Mouse (Mus musculus) limb, embryonic 10.5 days (tissue): ENCODE results near the gene Gadl1. TPM values are rescaled to one million over a fixed set of nuclear protein-coding genes. Genes with fewer than 3 reads are reported as not detected.

ENCODE experiments used
- DNase-seq: peaks from one replicate; pipeline ENCODE4 v3.0.0-alpha.2; 2017; ENCODE audit warnings: low spot score
- H3K27ac ChIP-seq: fragments of 300-500 bp; sonication (generic); 2 replicates; pipeline ENCODE4 v1.5.1; 2016; ENCODE audit warnings: mild to moderate bottlenecking
- H3K27me3 ChIP-seq: fragments of 300-500 bp; sonication (generic); 2 replicates; pipeline ENCODE4 v1.6.1; 2016; ENCODE audit warnings: low read depth, mild to moderate bottlenecking; ENCODE audit not compliant: poor library complexity, severe bottlenecking
- H3K36me3 ChIP-seq: fragments of 300-500 bp; sonication (generic); 2 replicates; pipeline ENCODE4 v1.6.1; 2016; ENCODE audit warnings: mild to moderate bottlenecking, moderate library complexity
- H3K4me1 ChIP-seq: fragments of 300-500 bp; sonication (generic); 2 replicates; pipeline ENCODE4 v1.6.1; 2016
- H3K4me3 ChIP-seq: fragments of 300-500 bp; sonication (generic); 2 replicates; pipeline ENCODE4 v1.5.1; 2016; ENCODE audit warnings: mild to moderate bottlenecking, moderate library complexity
- H3K9me3 ChIP-seq: fragments of 300-500 bp; sonication (generic); replicated peaks from 2 replicates; pipeline ENCODE4 v1.6.1; 2016; ENCODE audit warnings: mild to moderate bottlenecking
- WGBS: fragments of 180-500 bp; shearing (Covaris S2); methylation state at CpG from one replicate; pipeline ENCODE4 v1.1.7; 2016; 5-methylcytosine and 5-hydroxymethylcytosine counted together
- polyA plus RNA-seq: library from polyadenylated mRNA; unstranded; fragments of >200 nt; fragmentation: Nextera tagmentation; extraction: Ambion mirVana; gene quantifications from 2 replicates; pipeline ENCODE4 v1.2.1, GENCODE M21; 2016

Gene Gadl1
- polyA plus RNA-seq: 0.31 and 0.44 TPM in 2 replicates

DNA sequence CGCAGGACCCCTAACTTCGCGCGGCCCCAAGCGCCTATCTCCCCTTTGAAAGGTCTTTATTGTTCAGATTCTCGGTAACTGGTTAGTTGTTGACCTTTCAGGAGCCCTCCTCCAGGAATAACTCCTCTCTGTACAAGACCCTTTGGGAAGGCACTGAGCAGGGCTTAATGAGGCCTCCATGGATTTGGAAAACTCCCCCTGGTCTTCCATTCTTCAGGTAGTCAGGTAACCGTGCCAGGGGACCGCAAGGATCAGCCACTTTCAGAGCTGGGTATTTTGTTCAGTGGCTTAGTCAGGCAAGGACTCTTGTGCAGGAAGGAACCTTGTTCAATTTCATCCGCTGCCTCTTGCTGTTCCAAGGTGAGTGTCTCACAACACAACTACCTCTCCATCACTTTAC, at the start of gene Gadl1:
Gene Gadl1, plus strand, starts transcription at position 301 of the 400 bp plus-strand sequence.
- Histone ChIP-seq H3K27me3 (peaks cover 9% of the 10 kb centered on the region; the same call in 1 of the 2 replicates), H3K27ac (peak within 1 kb of the TSS; percentile 42; the same call in 1 of the 2 replicates), H3K36me3 (no peaks in the 10 kb centered on the region), H3K4me3 (0 out of 2 replicates have a peak within 1 kb of the TSS, but pooled peaks have one; percentile 17), H3K4me1 (peaks cover 15% of the 10 kb centered on the region), H3K9me3 (no peaks in the 10 kb centered on the region)
- WGBS: 79% methylated on average over 9 of the region's 9 CpGs
- DNase-seq: no peak

DNA sequence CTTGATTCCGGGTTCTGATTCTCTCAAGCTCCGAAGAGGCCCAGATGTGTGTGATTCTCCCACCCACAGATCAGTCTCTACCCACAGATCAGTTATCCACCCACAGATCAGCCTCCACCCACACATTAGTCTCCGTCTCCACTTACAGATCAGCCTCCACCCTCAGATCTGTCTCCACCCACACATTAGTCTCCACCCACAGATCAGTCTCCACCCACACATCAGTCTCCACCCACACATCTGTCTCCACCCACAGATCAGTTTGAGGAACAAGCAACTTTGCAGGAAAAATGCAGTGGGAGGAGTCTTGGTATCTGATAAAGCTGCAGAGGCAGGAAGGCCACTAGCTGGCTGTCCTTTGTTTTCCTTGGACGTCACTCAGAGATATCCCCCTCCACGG, 46.5 kb upstream of the Gadl1 start:
- H3K36me3 ChIP-seq: no peaks in the 10 kb centered on the region
- H3K4me1 ChIP-seq: no peaks in the 10 kb centered on the region
- H3K9me3 ChIP-seq: no peaks in the 10 kb centered on the region
- H3K27ac ChIP-seq: no peak overlapping the region
- 81% methylated on average over 5 of the region's 5 CpGs for WGBS
- no peaks in the 10 kb centered on the region for H3K27me3 ChIP-seq
- DNase-seq: no peak
- H3K4me3 ChIP-seq: no peak overlapping the region

DNA sequence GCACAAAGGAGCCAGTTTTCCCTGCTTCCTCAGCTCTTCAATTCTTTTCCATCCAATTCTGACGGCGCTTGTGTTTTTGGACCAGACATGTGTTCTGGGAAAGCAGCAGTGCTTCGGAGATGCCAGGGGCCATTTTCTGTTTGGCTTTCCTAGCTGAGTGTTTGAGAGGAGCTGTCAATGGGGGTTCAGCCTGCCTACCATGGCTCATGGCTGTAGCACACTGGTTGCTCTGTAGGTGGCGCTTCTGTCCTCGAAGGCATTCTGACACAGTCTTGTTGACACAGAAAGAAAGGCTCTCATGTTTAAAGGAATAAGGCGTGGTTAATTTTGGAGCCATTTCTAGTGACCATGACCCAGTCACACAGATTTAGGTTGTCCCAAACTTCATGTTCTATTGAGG, 45.9 kb upstream of the Gadl1 start:
- Histone ChIP-seq H3K27ac (no peak overlapping the region), H3K4me1 (no peaks in the 10 kb centered on the region), H3K27me3 (no peaks in the 10 kb centered on the region), H3K36me3 (no peaks in the 10 kb centered on the region), H3K4me3 (no peak overlapping the region), H3K9me3 (no peaks in the 10 kb centered on the region)
- WGBS: 77% methylated on average over 6 of the region's 6 CpGs
- DNase-seq: no peak

DNA sequence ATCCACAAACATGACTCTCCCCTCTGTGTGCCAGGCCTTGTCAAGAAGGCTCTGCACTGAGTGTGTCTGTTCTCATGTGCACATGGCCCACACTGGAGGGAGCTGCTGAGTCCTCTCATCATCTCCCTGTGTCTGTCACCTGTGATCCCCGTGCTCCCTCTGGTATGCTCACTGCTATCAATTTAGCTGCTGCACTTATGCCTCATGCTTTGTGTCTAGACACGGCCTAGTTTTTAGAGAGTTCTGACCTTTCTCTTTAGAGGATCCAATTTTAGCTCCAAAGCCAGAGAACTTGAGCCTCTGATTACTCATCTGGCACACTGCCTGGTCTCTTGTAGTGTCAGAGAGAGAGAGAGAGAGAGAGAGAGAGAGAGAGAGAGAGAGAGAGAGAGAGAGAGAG, 42.0 kb upstream of the Gadl1 start:
- Histone ChIP-seq H3K27ac (no peak overlapping the region), H3K4me3 (no peak overlapping the region), H3K36me3 (no peaks in the 10 kb centered on the region), H3K27me3 (no peaks in the 10 kb centered on the region), H3K9me3 (no peaks in the 10 kb centered on the region), H3K4me1 (no peaks in the 10 kb centered on the region)
- 71% methylated on average over 2 of the region's 2 CpGs for WGBS
- DNase-seq: no peak

DNA sequence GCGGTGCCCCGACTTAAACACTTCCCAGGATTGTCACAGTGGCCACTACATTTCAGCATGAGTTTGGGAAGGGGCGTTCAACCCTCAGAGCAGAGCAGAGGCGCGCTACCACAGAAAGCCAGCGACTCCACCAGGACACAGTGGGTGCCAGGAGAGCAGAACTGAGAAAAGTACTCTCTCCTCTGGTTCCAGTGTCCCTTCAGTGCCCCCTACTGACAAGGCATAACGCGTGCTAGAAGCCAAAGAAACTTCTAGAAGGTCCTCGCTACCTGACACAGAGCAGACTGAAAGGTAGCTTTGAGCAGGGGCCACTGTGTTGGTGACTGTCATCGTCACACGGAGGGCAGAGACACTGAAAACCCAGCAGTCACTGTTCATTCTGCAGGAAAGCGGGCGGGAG, 39.1 kb upstream of the Gadl1 start:
- Histone ChIP-seq H3K27ac (no peak overlapping the region), H3K36me3 (no peaks in the 10 kb centered on the region), H3K4me3 (no peak overlapping the region), H3K9me3 (no peaks in the 10 kb centered on the region), H3K27me3 (no peaks in the 10 kb centered on the region), H3K4me1 (no peaks in the 10 kb centered on the region)
- WGBS: 89% methylated on average over 13 of the region's 13 CpGs
- DNase-seq: no peak

DNA sequence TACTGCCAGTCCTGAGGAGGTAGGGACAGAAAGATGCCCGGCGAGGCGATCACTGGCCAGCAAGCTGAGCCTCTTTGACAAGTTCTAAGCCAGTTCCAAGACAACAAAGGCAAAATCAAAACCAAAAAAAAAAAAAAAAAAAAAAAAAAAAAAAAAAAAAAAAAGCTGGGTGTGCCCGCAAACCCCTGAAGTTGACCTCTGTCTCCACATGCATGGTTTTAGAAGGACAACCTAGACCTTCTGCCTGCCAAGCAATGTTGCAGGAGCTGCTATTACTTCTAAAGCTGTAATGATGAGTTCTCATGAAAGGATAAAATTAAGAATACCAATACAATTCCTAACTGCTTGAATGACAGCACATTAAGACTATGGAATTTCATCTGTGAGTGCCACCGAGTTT, 38.6 kb upstream of the Gadl1 start:
- no peaks in the 10 kb centered on the region for H3K36me3 ChIP-seq
- H3K27me3 ChIP-seq: no peaks in the 10 kb centered on the region
- H3K4me1 ChIP-seq: no peaks in the 10 kb centered on the region
- no peaks in the 10 kb centered on the region for H3K9me3 ChIP-seq
- H3K4me3 ChIP-seq: no peak overlapping the region
- WGBS: 88% methylated on average over 5 of the region's 5 CpGs
- H3K27ac ChIP-seq: no peak overlapping the region
- no peak for DNase-seq

DNA sequence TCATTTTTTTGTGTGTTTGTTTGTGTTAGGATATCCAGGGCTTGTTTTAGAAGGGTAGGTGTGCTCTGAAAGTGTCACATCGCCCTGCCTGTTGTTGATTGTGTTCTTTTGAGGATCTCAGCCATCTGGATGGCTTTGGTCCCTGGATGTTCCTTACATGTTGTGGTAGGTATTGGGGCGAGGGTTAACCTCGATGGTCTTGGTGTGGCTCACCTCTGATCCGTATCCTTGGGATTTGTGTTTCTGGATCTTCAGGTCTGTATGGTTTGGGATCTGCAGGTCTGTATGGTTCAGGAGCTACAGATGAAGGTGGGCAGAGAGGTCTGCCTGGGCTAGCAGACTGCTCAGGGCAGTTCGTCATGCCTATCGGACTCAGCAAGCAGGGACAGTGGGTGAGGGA, 28.8 kb upstream of the Gadl1 start:
- WGBS: 93% methylated on average over 6 of the region's 6 CpGs
- DNase-seq: no peak
- no peak overlapping the region for H3K4me3 ChIP-seq
- no peaks in the 10 kb centered on the region for H3K4me1 ChIP-seq
- H3K9me3 ChIP-seq: no peaks in the 10 kb centered on the region
- no peaks in the 10 kb centered on the region for H3K27me3 ChIP-seq
- H3K27ac ChIP-seq: no peak overlapping the region
- H3K36me3 ChIP-seq: no peaks in the 10 kb centered on the region

DNA sequence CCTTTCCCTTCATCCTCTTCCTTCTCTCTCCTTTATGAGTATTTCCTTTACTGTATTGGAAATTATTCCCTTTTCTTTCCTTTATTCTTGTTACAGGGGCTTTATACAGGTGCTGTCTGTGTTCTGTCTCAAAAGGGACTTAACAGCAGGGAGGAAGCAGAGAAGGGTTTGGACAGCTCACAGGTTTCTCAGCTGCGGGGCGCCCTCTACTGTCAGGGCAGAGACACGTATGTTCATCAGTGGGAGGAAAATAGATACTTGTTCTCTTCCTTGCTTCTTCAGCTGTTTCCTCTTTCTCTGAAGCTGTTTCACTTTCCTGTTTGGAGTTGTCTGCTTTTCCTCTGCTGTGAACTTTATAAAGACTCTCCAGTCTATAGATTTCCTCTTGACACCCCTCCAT, 28.1 kb upstream of the Gadl1 start:
- H3K27me3 ChIP-seq: no peaks in the 10 kb centered on the region
- no peak overlapping the region for H3K4me3 ChIP-seq
- no peaks in the 10 kb centered on the region for H3K36me3 ChIP-seq
- no peak overlapping the region for H3K27ac ChIP-seq
- H3K9me3 ChIP-seq: no peaks in the 10 kb centered on the region
- DNase-seq: no peak
- no peaks in the 10 kb centered on the region for H3K4me1 ChIP-seq
- 89% methylated on average over 3 of the region's 3 CpGs for WGBS

DNA sequence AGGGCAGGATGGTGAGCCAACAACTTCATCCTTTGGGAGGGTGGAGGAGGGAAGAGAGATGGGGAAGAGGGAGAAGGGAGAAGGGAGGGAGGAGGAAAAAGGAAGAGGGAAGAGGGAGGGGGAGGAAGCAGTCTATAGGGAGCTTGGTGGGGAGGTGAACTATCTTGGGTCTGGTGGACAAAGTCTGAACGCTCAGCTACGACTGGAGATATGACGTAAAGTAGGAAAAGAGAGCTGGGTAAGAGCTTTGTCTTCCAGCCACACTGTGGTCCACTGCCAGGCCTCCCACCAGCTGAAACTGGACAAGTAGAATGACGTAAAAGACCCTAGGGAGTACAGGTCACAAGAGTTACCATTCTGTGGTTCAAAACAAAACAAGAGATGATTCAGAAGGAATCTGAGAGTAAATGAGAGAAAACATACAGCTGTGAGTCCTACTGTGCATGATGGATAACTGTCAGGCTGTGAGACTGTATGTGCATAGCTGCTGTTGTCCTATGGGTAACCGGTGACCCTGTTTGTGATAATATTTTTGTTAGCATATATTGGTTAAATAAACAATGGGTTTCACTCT, 26.5 kb upstream of the Gadl1 start:
- no peaks in the 10 kb centered on the region for H3K27me3 ChIP-seq
- 91% methylated on average over 5 of the region's 5 CpGs for WGBS
- no peaks in the 10 kb centered on the region for H3K9me3 ChIP-seq
- no peaks in the 10 kb centered on the region for H3K4me1 ChIP-seq
- no peak overlapping the region for H3K27ac ChIP-seq
- DNase-seq: no peak
- no peak overlapping the region for H3K4me3 ChIP-seq
- H3K36me3 ChIP-seq: no peaks in the 10 kb centered on the region

DNA sequence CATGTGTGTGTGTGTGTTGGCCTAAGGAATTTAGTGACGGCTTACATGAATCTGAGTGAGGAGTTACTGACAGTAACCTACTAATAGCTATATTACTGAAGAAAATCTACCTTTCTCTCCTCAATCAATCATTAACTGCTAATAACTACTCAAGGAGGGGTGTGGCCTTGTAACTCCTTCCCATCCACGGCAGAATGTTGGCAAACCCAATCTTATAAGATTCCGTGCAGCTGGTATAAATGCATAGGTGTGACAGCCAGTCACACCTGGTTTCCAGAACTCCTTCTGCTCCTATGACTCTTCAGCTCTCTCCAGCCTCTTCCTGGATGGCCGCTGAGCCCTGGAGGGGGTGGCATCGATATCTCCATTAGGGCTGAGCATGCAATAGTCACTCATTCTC, 25.8 kb upstream of the Gadl1 start:
- WGBS: 87% methylated on average over 5 of the region's 5 CpGs

DNA sequence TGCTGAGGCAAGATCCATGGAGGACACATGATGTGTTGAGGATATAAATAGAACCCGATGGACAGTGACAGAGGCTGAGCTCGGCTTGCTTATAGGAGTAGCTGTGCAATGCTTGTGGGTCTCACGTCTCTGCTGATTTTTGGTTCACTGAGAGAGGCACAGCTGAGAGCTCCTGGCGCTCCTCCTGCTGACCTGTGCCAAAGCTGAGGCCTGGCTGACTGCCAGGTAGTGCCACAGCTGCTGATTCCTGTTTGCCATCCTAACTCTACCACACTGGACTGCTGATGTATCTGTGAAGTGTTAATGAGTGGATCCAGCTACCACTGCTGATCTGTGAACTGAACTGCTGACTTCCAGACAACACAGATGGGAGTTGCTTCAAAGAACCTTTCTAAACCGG, 21.7 kb upstream of the Gadl1 start:
- H3K27ac ChIP-seq: no peak overlapping the region
- no peak overlapping the region for H3K4me3 ChIP-seq
- H3K4me1 ChIP-seq: no peaks in the 10 kb centered on the region
- 89% methylated on average over 5 of the region's 5 CpGs for WGBS
- no peaks in the 10 kb centered on the region for H3K27me3 ChIP-seq
- H3K9me3 ChIP-seq: no peaks in the 10 kb centered on the region
- no peaks in the 10 kb centered on the region for H3K36me3 ChIP-seq
- no peak for DNase-seq

More for the DNA sequence above, 25.8 kb upstream of the Gadl1 start:
- Histone ChIP-seq H3K4me1 (no peaks in the 10 kb centered on the region), H3K27me3 (no peaks in the 10 kb centered on the region), H3K9me3 (no peaks in the 10 kb centered on the region), H3K36me3 (no peaks in the 10 kb centered on the region), H3K4me3 (no peak overlapping the region), H3K27ac (no peak overlapping the region)
- no peak for DNase-seq

DNA sequence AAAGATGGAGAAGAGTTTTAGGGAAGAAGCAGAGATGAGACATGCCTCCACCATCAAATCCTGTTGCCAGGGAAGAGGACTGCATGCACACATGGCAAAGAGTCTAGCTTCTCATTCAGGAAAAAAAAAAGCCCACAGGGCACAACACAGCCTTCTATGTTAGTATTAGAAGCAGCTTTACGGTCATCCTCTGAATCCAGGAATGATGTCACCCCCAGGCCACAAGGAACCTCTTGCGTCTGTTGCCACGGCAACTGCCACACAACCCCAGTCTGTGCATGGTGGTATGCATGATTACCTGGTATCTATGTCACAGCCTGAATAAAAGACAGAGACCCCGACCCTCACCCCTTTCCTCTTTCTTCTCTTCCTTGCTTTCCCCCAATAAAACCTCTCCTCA, 16.1 kb upstream of the Gadl1 start:
- H3K36me3 ChIP-seq: no peaks in the 10 kb centered on the region
- H3K9me3 ChIP-seq: no peaks in the 10 kb centered on the region
- no peaks in the 10 kb centered on the region for H3K4me1 ChIP-seq
- 87% methylated on average over 4 of the region's 4 CpGs for WGBS
- no peak overlapping the region for H3K4me3 ChIP-seq
- no peak overlapping the region for H3K27ac ChIP-seq
- DNase-seq: no peak
- H3K27me3 ChIP-seq: no peaks in the 10 kb centered on the region

DNA sequence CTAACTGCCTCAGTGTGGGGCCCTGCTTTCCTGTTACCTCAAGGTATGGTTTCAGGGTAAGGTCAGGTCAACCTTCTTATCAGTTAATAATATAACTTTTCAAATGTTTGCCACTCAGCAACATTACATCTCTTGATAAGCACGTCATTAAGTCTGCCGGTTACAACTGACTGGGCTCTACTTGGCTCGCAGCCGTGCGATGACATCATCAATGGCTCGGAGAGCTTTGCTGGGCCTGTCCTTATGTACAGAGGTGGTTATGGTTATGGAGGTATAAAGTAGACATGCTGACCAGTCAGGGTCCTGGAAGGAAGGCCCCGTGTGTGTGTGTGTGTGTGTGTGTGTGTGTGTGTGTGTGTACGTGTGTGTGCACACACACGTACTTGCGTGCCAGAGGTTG, 15.3 kb upstream of the Gadl1 start:
- H3K27ac ChIP-seq: no peak overlapping the region
- DNase-seq: no peak
- no peaks in the 10 kb centered on the region for H3K4me1 ChIP-seq
- H3K36me3 ChIP-seq: no peaks in the 10 kb centered on the region
- no peaks in the 10 kb centered on the region for H3K27me3 ChIP-seq
- H3K9me3 ChIP-seq: no peaks in the 10 kb centered on the region
- no peak overlapping the region for H3K4me3 ChIP-seq
- WGBS: 94% methylated on average over 10 of the region's 10 CpGs

DNA sequence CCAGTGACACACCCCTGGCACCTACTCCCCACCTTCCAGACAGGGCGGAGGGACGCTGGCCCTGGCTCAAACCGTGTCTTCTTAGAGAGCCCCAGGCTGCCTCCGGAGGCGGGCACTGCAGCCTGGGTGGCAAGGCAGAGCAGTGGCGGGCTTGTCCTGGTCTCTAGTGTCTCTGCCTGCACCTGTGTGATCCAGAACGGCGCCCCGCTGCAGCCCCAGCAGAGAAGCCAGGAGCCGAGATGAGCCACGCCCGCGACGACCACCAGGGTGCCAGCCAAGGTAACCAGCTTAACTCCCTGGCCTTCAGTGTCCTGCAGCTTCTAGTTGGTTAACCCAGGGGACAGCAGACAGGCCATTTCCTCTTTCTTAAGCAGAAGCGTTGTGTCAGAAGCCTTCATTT, 930 bp upstream of the Gadl1 start:
- peaks cover 11% of the 10 kb centered on the region for H3K4me1 ChIP-seq
- no peaks in the 10 kb centered on the region for H3K9me3 ChIP-seq
- no peaks in the 10 kb centered on the region for H3K36me3 ChIP-seq
- peaks cover 9% of the 10 kb centered on the region; the same call in 1 of the 2 replicates for H3K27me3 ChIP-seq
- 0 out of 2 replicates have a peak overlapping the region, but pooled peaks have one; percentile 17 for H3K4me3 ChIP-seq
- WGBS: 10% methylated on average over 15 of the region's 15 CpGs
- H3K27ac ChIP-seq: peak overlapping the region; percentile 42; the same call in 1 of the 2 replicates
- peak; percentile 35 for DNase-seq
